Mouse (Mus musculus) heart, postnatal 36 days (tissue): ENCODE measurements around the gene Atp6ap2. TPM values are rescaled to one million over a fixed set of nuclear protein-coding genes. Genes with fewer than 3 reads are reported as not detected.
A peak's percentile ranks its signal among the peaks of the same experiment; 100 is the strongest.
"Not testable (repeated sequence)": the region's sequence is repeated elsewhere in the genome, so short reads cannot be mapped to it uniquely, and the experiment has no call there.

Source experiments
- DNase-seq, 2 experiments: peaks; one replicate each; pipeline ENCODE4 v3.0.0; 2021 to 2022
- intact Hi-C: fragments of 180-260 bp; cut with DNase I; formaldehyde crosslinking; loops from one replicate; pipeline ENCODE4 v1.15.1; 2025
- total RNA-seq, 2 experiments: library from RNA; stranded (reverse); gene quantifications; 2 replicates each; pipeline ENCODE4 v1.2.3; 2021

Gene Atp6ap2
- 10 to 100 TPM; 20.1 to 20.8 TPM for total RNA-seq

DNA sequence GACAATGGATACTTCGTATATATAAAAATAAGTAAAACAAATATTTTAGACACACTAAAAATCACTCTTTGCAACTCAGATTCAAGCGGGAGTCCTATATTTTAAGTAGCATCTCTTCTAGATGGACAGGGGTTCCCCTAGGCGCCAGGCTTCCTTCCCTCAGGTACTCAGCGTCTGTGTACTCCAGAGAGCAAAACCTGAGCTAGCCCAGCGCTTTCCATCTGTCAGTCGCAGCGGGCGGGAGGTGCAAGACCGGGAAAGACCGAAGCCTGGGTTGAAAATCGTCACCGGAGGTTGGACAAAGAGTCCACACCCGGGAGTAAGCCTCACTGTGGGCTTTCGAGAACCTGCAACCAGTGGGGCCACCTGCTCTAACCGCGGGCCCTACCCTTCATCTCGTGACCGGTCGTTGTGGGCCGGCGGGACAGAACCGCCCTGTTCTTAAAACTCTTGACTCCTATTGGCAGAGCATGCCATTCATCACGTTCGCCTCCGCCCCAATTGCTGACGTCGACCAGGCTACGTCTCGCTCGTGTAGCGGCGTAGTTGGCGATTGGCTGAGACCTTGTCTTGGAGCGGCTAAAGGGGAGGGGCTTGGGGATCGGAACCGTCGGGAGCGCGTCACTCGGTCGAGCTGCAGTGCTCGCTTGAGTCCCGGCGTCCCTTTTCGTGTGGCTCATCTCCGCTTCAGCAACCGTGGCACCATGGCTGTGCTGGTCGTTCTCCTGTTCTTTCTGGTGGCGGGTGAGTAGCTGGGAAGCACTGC, at the start of gene Atp6ap2:
Atp6ap2 (plus strand) TSS at position 610 of the 766 bp plus-strand sequence.
- intact Hi-C loops: no loop called here
- peak; percentile 88 to 89 for DNase-seq

DNA sequence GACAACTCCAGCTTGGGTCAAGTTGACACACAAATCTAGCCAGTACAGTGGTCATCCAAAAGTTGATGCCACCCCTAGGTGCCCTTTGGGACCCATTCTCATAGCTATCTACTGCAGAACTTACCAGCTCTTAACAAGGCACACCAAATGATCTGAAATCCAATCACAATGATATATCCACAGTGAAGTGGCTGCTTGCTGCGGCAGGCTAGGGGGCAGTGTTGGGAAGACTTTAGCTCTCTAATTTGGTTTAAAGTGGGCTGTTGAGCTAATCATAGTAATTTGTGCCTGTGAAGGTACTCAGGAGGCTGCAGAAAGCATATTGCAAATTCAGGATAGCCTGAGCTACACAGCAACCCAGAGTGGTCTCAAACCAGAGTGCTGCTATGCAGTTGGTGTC, 43.2 kb upstream of the Atp6ap2 start:
- intact Hi-C loops: loop anchor here (5.0 to 10.0 kb wide), 3 partner anchors 113 to 660 kb away; no protein-coding TSS in a partner anchor

DNA sequence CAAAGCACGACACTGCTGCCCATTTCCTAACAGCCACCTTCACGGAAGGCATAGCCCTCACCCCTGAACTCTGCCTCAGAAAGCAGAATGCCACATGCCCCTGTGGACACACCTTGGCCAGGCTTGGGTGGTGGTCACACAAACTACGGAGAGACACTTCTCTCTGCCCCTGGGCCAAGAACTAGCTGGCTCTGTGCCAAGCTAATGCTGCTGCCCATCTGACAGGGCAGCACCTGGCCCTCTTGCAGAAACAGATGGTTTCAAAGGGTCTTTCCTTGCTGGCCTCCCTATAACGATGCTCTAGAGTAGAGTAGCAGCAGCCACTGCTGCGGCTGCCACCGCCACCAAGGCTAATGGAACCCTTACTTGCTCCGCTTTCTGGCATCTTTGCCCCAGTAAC, 30.5 kb upstream of the Atp6ap2 start:
- no peak for DNase-seq
- intact Hi-C loops: loop anchor here (10.0 kb wide), 1 partner anchor 58 kb away; no protein-coding TSS in a partner anchor

More for the DNA sequence above, 43.2 kb upstream of the Atp6ap2 start:
- DNase-seq: no peak

DNA sequence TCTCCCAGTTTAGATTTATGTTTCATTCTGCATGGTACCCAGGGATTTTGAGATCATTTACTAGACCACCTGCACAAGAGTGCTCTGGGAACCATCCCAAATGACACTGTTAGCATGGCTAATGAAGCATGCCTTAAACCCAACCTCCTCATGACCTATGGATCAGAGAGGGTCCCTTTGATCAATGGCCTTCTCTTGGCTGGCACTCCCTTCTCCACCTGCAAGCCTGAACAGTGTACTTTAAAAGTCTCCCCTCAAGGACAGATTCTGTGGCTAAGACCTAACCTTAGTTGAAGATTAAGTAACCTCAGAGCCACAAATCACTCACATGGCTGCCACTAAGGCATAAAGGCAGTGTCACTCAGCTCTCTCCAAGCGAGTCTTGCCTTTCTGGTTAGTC, 16.2 kb upstream of the Atp6ap2 start:
- intact Hi-C loops: no loop called here
- no peak for DNase-seq

DNA sequence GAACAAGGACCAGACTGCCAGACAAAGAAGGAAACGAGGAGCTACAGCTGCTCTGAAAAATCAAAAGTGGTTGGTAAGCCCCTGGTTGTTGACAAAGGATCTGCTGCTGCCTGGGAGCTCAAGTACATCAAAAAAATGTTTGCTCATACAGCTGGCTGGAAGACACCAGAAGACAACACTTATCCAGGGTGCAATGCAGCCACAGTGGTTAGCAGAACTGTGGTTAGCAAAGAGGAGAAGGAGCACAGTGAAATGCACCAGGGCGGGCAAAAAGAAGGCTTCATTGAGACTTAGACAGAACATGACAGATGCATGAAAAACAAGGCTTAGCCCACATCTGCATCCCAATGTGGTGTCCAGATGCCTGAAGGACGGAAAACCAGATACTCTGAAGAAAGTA, 9.7 kb upstream of the Atp6ap2 start:
- intact Hi-C loops: no loop called here
- no peak for DNase-seq

DNA sequence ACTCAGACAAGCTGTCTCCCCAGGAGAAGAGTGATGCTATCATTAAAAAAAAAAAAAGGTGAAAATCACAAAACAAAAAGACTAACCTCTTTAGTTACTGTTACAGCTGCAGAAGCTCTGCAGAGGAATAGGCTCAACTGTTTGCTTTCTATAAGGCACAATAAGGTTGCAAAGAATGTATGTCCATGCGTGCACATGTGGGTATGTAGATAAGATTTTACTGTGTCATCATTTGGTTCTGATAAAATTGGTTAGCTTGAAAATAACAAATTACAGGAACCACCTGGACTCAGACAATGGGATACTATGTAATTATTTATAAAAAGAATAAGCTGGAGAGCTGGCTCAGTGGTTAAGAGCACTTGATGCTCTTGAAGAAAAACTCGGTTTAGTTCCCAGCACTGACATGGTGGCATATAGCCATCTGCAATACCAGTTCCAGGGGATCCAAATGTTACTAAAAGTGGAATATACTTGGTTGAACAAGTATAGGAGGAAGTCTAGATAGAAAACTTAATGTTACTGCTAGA, 9.2 kb upstream of the Atp6ap2 start:
- intact Hi-C loops: no loop called here
- DNase-seq: no peak

DNA sequence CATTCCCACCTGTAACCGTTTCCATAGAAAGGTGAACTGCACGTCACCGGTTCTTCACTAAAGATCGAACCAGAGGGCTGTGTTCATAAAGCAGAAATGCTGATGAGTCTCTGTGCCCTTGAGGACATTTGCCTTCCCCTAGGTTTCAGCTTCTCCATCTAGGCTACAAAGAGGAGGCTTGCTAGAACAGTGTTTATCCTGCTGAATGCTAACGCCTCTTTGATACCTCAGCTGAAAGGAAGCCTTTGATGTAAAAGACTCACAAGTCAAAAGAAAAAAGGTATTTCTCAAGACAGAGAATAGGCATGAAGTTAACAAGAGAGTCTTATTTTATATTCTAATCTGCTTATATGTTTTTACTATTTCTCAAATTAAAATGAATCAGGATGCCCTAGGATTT, 4.3 kb upstream of the Atp6ap2 start:
- DNase-seq: no peak
- intact Hi-C loops: no loop called here

DNA sequence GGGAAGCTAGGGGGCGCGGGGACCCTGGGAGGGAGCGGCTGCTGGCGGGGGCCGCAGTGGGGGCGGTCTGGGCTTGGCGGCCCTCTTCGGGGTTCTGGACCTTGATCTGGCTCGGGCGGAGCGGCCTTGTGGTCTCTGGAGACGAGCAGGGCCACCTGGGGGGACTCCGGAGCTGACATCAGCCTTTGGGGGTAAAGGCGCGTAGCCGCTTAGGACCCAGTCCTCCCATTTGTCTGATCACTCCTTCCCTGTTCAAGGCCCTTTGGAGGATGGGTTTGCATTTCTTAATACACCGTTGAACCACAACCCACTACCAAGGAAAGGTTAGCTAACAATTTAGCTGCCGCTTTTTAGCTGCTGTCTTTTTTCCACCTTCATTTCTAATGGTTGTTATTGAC, 356 bp downstream of the Atp6ap2 start:
- intact Hi-C loops: no loop called here
- DNase-seq: no peak

DNA sequence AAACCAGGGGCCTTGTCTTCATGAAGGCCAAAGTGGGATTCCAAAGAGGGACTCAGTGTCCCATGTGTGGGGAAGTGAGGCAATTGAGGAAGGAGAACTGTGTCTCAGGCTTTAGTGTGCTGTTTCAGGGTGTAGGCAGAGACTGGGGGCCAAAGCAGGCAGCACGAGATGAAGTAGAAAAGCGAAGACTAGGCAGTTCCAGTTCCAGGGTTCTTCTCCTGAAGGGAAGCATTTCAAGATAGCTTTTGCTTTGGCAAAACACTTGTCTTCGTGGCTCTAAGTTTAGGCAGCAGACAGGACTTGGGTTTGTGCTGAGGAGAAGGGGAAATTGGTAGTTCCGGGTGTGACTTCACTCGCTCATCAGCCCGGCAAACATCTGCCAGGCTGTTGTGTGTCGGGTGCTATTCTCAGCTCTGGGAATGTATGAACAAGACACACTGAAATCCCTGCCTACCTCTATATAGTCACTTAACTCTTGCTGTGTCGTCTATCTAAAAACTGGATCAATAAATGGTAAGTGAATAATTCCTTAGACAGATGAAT, 3.9 kb downstream of the Atp6ap2 start:
- DNase-seq: no peak
- intact Hi-C loops: no loop called here

DNA sequence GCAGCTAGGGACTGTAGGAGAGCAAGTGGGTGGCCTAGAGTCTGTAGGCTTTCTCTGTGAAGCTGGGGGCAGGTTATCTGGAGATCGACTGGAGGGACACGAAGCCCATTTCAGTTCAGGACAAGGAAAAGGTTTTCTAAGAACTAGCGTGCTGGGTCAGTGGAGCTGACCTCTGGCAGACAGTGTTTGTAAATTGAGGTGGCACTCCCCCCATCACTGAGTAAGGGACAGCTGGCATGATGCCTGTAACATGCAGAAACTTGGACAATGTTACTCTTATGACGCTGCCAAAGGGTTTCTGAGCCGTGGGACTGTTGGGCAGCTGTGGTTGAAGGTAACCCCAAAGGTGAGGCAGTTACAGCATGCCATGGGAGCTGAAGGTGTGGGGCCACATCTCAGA, 4.4 kb downstream of the Atp6ap2 start:
- DNase-seq: no peak
- intact Hi-C loops: no loop called here

DNA sequence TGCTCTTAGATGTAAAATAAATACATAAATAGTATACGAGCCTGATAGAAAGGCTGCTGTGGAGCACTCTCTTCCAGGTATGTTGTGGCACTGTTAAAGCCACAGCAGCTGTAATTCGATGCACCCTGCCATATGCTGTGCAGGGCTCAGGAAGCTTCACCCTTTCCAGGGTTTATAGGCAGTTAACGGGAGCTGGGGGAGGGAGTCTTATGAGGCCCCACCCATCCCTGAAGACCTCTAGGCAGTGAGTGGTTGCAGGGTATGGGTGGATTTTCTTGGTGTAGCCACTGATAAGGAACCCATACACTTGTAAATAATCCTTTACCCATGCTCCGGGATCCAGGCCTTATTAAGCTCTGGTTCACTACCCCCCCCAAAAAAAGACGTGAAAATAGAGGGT, 6.2 kb downstream of the Atp6ap2 start:
- no peak for DNase-seq
- intact Hi-C loops: no loop called here

DNA sequence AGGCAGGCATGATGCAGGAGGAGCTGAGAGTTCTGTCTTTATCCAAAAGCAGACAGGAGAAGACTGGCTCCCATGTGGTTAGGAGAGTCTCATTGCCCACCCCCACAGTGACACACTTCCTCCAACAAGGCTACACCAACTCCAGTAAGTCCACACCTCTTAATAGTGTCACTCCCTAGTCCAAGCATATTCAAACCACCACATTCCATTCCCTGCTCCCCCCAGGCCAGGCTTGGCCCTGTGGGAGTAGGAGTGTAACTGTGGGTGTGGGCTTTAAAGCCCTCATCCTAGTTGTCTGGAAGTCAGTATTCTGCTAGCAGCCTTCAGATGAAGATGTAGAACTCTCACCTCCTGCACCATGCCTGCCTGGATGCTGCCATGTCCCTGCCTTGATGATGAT, 22.9 kb downstream of the Atp6ap2 start:
- intact Hi-C loops: loop anchor here (10.0 kb wide), 1 partner anchor 56 kb away; no protein-coding TSS in a partner anchor
- DNase-seq: not testable (repeated sequence)

DNA sequence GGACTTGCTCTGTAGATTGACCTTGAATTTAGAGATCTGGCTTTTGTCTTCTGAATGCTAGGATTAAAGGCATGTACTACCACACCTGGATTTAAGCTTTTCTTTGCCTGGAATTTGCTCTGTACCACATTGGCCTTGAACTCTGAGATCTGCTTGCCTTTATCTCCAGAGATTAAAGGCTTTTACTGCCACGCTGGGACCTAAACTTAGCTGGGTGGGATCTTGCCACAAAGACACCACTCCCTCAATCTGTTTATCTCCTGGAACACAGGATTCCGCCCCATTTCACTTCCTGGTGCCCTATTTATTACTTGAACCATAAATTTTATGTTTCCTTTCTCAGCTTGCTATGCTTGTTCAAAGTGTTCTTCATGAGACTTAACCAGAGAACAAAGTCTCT, 23.6 kb downstream of the Atp6ap2 start:
- intact Hi-C loops: loop anchor here (10.0 kb wide), 1 partner anchor 56 kb away; no protein-coding TSS in a partner anchor
- DNase-seq: no peak

DNA sequence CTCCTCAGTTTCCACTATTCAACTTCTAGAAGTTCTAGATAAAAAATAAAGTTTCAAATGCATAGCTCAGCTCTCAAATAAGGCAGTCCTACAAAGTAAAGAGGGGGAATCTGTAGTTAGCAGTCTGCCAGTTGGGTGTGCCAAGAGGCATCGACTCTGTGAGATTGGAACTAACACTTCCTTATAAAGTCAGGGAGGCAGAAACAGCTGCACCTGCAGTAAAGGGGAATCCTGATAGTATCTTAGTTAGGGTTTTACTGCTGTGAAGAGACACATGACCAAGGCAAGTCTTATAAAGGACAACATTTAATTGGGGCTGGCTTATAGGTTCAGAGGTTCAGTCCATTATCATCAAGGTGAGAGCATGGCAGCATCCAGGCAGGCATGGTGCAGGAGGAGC, 24.8 kb downstream of the Atp6ap2 start:
- intact Hi-C loops: loop anchor here (10.0 kb wide), 1 partner anchor 58 kb away; no protein-coding TSS in a partner anchor
- not testable (repeated sequence) for DNase-seq

DNA sequence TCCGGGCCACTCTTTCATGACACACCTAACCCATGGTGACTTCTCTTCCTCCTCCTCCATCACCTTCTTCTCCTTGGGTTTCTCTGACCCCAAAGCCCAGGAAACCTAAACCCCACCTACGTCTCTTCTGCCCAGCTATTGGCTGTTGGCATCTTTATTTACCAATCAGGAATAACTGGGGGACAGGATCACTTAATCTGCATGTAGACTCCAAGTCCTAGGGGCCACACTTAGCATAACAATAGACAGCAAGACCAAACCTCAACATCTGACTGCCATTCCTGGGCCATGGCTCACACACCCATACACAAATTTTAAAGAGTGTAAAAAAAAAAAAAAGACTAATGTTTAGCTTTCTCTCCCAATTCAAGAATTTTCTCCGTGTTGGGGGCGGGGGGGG, 37.5 kb downstream of the Atp6ap2 start:
- intact Hi-C loops: no loop called here
- DNase-seq: no peak

DNA sequence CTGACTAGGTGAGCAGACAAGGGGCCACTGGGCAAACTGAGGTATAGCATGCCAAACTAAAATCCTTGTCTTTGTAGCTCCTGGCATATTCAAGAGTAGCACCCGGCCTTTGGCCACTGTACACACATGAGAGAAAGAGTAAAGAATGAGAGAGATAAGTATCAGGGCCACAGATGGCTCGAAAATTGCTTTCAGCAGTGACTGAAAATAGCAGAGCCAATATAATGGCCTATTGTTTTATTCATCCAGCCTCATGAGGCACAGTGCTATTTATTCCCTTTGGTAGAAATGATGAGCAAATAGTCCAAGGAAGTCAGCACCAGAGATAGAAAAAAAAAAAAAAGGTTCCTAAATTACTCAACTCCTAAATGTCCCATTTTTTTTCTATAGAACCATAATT, 57.4 kb downstream of the Atp6ap2 start:
- no peak for DNase-seq
- intact Hi-C loops: no loop called here

DNA sequence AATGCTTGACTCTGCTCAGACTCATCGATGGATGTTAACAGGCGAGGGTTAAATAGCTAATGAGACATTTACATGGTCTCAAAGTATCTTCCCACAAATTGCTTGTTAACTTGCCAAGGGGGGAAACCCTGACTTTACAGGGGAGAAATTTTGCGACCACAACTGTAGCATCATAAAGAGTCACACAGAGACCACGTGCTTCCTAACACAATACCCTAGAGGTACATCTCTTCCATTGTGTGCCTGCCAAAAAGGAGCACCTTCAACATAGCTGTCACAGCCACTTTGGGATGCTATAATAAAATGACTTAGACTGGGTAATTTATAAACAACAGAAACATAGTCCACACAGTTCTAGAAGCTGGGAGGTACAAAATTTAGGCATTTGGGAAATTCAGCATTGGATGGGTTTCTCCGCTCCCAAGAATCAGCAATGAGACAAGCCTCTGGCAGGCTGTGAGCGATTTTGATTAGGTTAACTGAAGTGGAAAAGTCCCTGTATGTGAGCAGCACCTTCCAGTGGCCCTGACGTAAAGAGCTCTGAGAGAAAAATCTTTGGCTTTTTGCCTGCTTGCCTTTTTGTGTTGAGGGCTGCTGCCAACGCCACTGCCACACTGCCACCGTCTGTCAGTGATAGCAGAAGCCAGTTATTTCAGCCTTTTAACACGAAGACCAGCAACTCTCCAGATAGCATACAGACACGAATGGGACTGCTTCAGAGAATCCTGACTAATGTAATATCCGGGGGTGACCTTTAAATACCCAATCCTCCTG, 58.1 kb downstream of the Atp6ap2 start:
- intact Hi-C loops: no loop called here
- DNase-seq: no peak

DNA sequence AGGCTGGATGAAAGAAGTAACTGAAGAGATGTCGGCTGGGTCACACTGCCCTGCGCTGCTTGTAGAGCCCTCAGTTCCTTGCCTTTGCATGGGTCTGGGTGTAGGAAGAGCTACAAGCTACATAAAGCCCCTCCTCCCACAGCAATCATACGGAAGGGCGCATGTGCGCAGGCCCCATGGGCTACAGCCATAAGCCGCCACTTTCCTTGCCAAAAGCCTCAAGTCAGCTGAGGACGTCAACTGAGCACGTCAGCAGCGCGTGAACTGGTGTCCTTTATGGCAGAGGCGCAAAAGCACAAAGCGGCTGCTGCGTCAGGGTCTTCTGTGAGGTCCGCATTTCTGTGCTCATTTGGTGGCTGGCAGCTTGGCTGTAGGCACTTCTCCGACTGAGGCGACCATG, 64.3 kb downstream of the Atp6ap2 start:
- intact Hi-C loops: no loop called here
- DNase-seq: no peak

DNA sequence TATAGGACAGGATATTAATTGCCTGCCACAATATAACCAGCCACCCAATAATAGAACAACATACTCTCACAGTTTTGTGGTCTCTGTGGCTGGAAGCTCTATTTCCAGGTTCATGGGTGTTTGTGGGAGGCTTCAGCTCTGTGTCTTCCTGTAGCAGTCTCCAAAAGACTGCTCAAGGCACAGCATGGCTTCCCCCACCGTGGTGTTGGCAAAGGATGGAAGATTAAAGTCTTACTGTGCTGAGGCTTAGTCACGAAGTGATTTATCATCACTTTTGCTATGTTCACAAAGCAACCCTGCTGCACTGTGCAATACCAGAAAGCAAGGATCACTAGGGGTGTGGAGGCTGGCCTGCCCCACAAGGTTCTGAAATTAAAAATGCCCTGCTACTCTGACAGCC, 66.3 kb downstream of the Atp6ap2 start:
- intact Hi-C loops: no loop called here
- no peak for DNase-seq
